Mouse (Mus musculus) MEL (cell line): ENCODE measurements around the gene Ros1. TPM values are rescaled to one million over a fixed set of nuclear protein-coding genes. Genes with fewer than 3 reads are reported as not detected.
A peak's percentile ranks its signal among the peaks of the same experiment; 100 is the strongest.

Experiments
- DNase-seq: peaks from one replicate; pipeline ENCODE4 v3.0.0; 2011; ENCODE audit warnings: low read depth, low spot score
- H3K27ac ChIP-seq: 2 replicates; pipeline ENCODE4 v1.5.1; 2012; ENCODE audit warnings: low read depth, mild to moderate bottlenecking, control low read depth, low read length, moderate library complexity; ENCODE audit not compliant: control insufficient read depth
- H3K27me3 ChIP-seq, 2 experiments: fragments of 150-350 bp in 1 of 2; sonication (generic) in 1 of 2; 2 replicates each; pipeline ENCODE4 v1.6.1; 2012; ENCODE audit warnings: low read length in 2 of 2, mild to moderate bottlenecking in 2 of 2, improper control_type of control experiment in 1 of 2, moderate library complexity in 1 of 2; ENCODE audit not compliant: insufficient read depth in 2 of 2, control insufficient read depth in 1 of 2
- H3K36me3 ChIP-seq, 2 experiments: 2 replicates each; pipeline ENCODE4 v1.6.1; 2012 to 2014; ENCODE audit warnings: low read length in 2 of 2, improper control_type of control experiment in 1 of 2, inconsistent platforms in 1 of 2, mild to moderate bottlenecking in 1 of 2; ENCODE audit not compliant: insufficient read depth in 2 of 2, control insufficient read depth in 1 of 2
- H3K4me1 ChIP-seq, 2 experiments: fragments of 150-350 bp in 1 of 2; sonication (generic) in 1 of 2; 2 replicates each; pipeline ENCODE4 v1.6.1; 2012; ENCODE audit warnings: low read length in 2 of 2, improper control_type of control experiment in 1 of 2, mild to moderate bottlenecking in 1 of 2; ENCODE audit not compliant: insufficient read depth in 2 of 2, control insufficient read depth in 1 of 2
- H3K4me3 ChIP-seq, 2 experiments: fragments of 150-350 bp in 1 of 2; sonication (generic) in 1 of 2; 2 replicates each; pipeline ENCODE4 v1.5.1; 2012; ENCODE audit warnings: low read depth in 2 of 2, low read length in 2 of 2, mild to moderate bottlenecking in 2 of 2, moderate library complexity in 2 of 2, control low read depth in 1 of 2, improper control_type of control experiment in 1 of 2; ENCODE audit not compliant: control insufficient read depth in 1 of 2, insufficient read depth in 1 of 2
- H3K79me2 ChIP-seq: 2 replicates; pipeline ENCODE4 v1.6.1; 2012; ENCODE audit warnings: mild to moderate bottlenecking, low read length, moderate library complexity; ENCODE audit not compliant: control insufficient read depth, poor library complexity, insufficient read depth
- H3K9ac ChIP-seq: 2 replicates; pipeline ENCODE4 v1.6.1; 2012; ENCODE audit warnings: low read depth, mild to moderate bottlenecking, control low read depth, low read length, moderate library complexity; ENCODE audit not compliant: control insufficient read depth, poor library complexity, severe bottlenecking
- H3K9me3 ChIP-seq: fragments of 150-350 bp; sonication (generic); replicated peaks from 2 replicates; pipeline ENCODE4 v1.6.1; 2012; ENCODE audit warnings: mild to moderate bottlenecking, low read length, improper control_type of control experiment, moderate library complexity; ENCODE audit not compliant: insufficient read depth
- BHLHE40 ChIP-seq: IDR thresholded peaks from 2 replicates; pipeline ENCODE4 v1.6.1; 2012; ENCODE audit warnings: low read depth, mild to moderate bottlenecking, inconsistent platforms, low read length, improper control_type of control experiment, borderline replicate concordance
- CTCF ChIP-seq, 3 experiments: IDR thresholded peaks in 2 of 3; conservative IDR thresholded peaks in 1 of 3; 2 replicates each; pipeline ENCODE4 v1.5.1; 2011 to 2012; ENCODE audit warnings: low read length in 3 of 3, low read depth in 2 of 3, mild to moderate bottlenecking in 2 of 3, improper control_type of control experiment in 1 of 3, inconsistent platforms in 1 of 3, mixed read lengths in 1 of 3, moderate library complexity in 1 of 3; ENCODE audit not compliant: control insufficient read depth in 1 of 3, insufficient read depth in 1 of 3, poor library complexity in 1 of 3, severe bottlenecking in 1 of 3
- E2F4 ChIP-seq: IDR thresholded peaks from 2 replicates; pipeline ENCODE4 v1.6.1; 2011; ENCODE audit warnings: low read depth, low read length, improper control_type of control experiment, borderline replicate concordance
- ELF1 ChIP-seq: IDR thresholded peaks from 2 replicates; pipeline ENCODE4 v1.6.1; 2014; ENCODE audit warnings: low read depth, mild to moderate bottlenecking, inconsistent platforms, low read length, improper control_type of control experiment, moderate library complexity
- EP300 ChIP-seq, 2 experiments: IDR thresholded peaks; 2 replicates each; pipeline ENCODE4 v1.6.1; 2011; ENCODE audit warnings: improper control_type of control experiment in 2 of 2, low read length in 2 of 2, low read depth in 1 of 2, mild to moderate bottlenecking in 1 of 2
- ETS1 ChIP-seq: IDR thresholded peaks from 2 replicates; pipeline ENCODE4 v1.6.1; 2012; ENCODE audit warnings: low read depth, mild to moderate bottlenecking, inconsistent platforms, low read length, improper control_type of control experiment, moderate library complexity
- GABPA ChIP-seq: IDR thresholded peaks from 2 replicates; pipeline ENCODE4 v1.6.1; 2012; ENCODE audit warnings: low read depth, mild to moderate bottlenecking, inconsistent platforms, low read length, improper control_type of control experiment, moderate library complexity
- HCFC1 ChIP-seq: IDR thresholded peaks from 2 replicates; pipeline ENCODE4 v1.6.1; 2012; ENCODE audit warnings: low read depth, mild to moderate bottlenecking, inconsistent platforms, low read length, improper control_type of control experiment, moderate library complexity
- MAFK ChIP-seq: IDR thresholded peaks from 2 replicates; pipeline ENCODE4 v1.6.1; 2011; ENCODE audit warnings: low read depth, mild to moderate bottlenecking, low read length, improper control_type of control experiment, borderline replicate concordance
- MAX ChIP-seq: IDR thresholded peaks from 2 replicates; pipeline ENCODE4 v1.6.1; 2011; ENCODE audit warnings: low read length, improper control_type of control experiment
- MXI1 ChIP-seq: IDR thresholded peaks from 2 replicates; pipeline ENCODE4 v1.6.1; 2011; ENCODE audit warnings: mild to moderate bottlenecking, low read depth, low read length, improper control_type of control experiment
- MYB ChIP-seq: IDR thresholded peaks from 2 replicates; pipeline ENCODE4 v1.6.1; 2011; ENCODE audit warnings: mild to moderate bottlenecking, low read depth, low read length, improper control_type of control experiment
- MYC ChIP-seq: IDR thresholded peaks from 2 replicates; pipeline ENCODE4 v1.6.1; 2011; ENCODE audit warnings: low read depth, mild to moderate bottlenecking, low read length, improper control_type of control experiment, moderate library complexity
- NELFE ChIP-seq: IDR thresholded peaks from 2 replicates; pipeline ENCODE4 v1.6.1; 2011; ENCODE audit warnings: low read depth, low read length, improper control_type of control experiment
- POLR2A ChIP-seq, 2 experiments: IDR thresholded peaks; 2 replicates each; pipeline ENCODE4 v1.6.1; 2011 to 2012; ENCODE audit warnings: low read length in 2 of 2, mild to moderate bottlenecking in 2 of 2, control low read depth in 1 of 2, improper control_type of control experiment in 1 of 2, low read depth in 1 of 2, moderate library complexity in 1 of 2; ENCODE audit not compliant: control insufficient read depth in 1 of 2, insufficient read depth in 1 of 2, poor library complexity in 1 of 2
- POLR2AphosphoS2 ChIP-seq: IDR thresholded peaks from 2 replicates; pipeline ENCODE4 v1.6.1; 2011; ENCODE audit warnings: low read length, improper control_type of control experiment
- POLR2AphosphoS5 ChIP-seq: IDR thresholded peaks from 2 replicates; pipeline ENCODE4 v1.6.1; 2012; ENCODE audit warnings: low read depth, borderline replicate concordance, mild to moderate bottlenecking, inconsistent platforms, low read length, moderate library complexity, mixed read lengths
- RAD21 ChIP-seq: IDR thresholded peaks from 2 replicates; pipeline ENCODE4 v1.6.1; 2011; ENCODE audit warnings: mild to moderate bottlenecking, low read depth, low read length, improper control_type of control experiment
- SIN3A ChIP-seq: IDR thresholded peaks from 2 replicates; pipeline ENCODE4 v1.6.1; 2012; ENCODE audit warnings: low read length, improper control_type of control experiment, inconsistent platforms
- SMC3 ChIP-seq: IDR thresholded peaks from 2 replicates; pipeline ENCODE4 v1.6.1; 2011; ENCODE audit warnings: low read depth, low read length, improper control_type of control experiment
- TAL1 ChIP-seq: IDR thresholded peaks from 2 replicates; pipeline ENCODE4 v1.6.1; 2012; ENCODE audit warnings: mild to moderate bottlenecking, inconsistent platforms, low read length, moderate library complexity, mixed read lengths
- TBP ChIP-seq: IDR thresholded peaks from 2 replicates; pipeline ENCODE4 v1.8.0; 2011; ENCODE audit warnings: low read depth, low read length, improper control_type of control experiment
- TCF12 ChIP-seq: IDR thresholded peaks from 2 replicates; pipeline ENCODE4 v1.6.1; 2014; ENCODE audit warnings: low read depth, mild to moderate bottlenecking, inconsistent platforms, low read length, improper control_type of control experiment, moderate library complexity
- USF1 ChIP-seq: IDR thresholded peaks from 2 replicates; pipeline ENCODE4 v1.6.1; 2014; ENCODE audit warnings: low read depth, mild to moderate bottlenecking, inconsistent platforms, low read length, improper control_type of control experiment, moderate library complexity
- USF2 ChIP-seq, 2 experiments: IDR thresholded peaks; 2 replicates each; pipeline ENCODE4 v1.6.1; 2011 to 2012; ENCODE audit warnings: improper control_type of control experiment in 2 of 2, low read length in 2 of 2, borderline replicate concordance in 1 of 2, inconsistent platforms in 1 of 2, low read depth in 1 of 2, mild to moderate bottlenecking in 1 of 2; ENCODE audit not compliant: insufficient read depth in 1 of 2
- ZC3H11A ChIP-seq: IDR thresholded peaks from 2 replicates; pipeline ENCODE4 v1.6.1; 2012; ENCODE audit warnings: low read depth, mild to moderate bottlenecking, inconsistent platforms, low read length, improper control_type of control experiment
- ZMIZ1 ChIP-seq: IDR thresholded peaks from 2 replicates; pipeline ENCODE4 v1.6.1; 2012; ENCODE audit warnings: low read depth, mild to moderate bottlenecking, inconsistent platforms, low read length, improper control_type of control experiment, moderate library complexity
- polyA plus RNA-seq, 2 experiments: library from polyadenylated mRNA; stranded (reverse) in 1 of 2; unstranded in 1 of 2; fragments of >175 nt in 1 of 2; fragments of >200 nt in 1 of 2; gene quantifications; 2 replicates each; pipeline versions ENCODE4 v1.2.1 to v1.2.4; 2012; ENCODE audit warnings: low replicate concordance in 2 of 2, low read depth in 1 of 2; ENCODE audit not compliant: insufficient read length in 2 of 2, insufficient read depth in 1 of 2, missing spikeins in 1 of 2
- total RNA-seq: library from RNA; depleted of rRNA; stranded (reverse); fragments of 300-350 nt; gene quantifications from 2 replicates; pipeline ENCODE4 v1.2.3, GENCODE M21; 2012

Gene Ros1
- total and polyA plus RNA-seq, 3 experiments = not detected

DNA sequence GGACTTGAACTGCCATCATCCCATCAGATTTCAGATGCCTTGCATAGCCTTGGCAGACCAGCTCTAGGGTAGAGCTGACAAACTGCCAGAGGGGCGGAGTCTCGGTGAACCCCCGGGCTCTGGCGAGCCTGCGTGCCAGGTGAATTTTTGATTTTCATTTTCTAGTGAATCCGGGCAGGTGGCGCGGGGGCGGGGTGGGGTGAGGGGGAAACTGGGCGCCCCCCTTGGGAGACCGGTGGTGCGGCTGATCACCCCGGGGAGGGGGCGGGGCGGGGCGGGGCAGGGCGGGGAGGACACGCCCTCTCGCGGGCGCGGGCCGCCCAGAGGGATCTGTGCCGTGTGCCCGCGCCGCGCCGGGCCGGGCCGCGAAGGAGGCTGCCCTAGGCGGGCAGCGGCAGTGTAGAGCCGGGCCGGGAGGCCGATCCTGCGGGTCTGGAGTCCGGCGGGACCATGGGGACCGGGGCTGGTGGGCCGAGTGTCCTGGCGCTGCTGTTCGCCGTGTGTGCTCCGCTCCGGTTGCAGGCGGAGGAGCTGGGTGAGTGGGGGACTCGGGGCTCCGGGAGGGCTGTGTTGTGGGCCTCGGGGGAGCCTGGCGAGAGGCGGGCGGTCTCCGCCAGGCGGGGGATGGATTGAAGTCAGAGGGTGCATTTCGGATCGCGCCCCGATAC is 38.4 kb upstream of the Ros1 start, which contains the start of gene Dcbld1 (continued):
- no peak for TF ChIP-seq TCF12
- TF ChIP-seq MYC = no peak

DNA sequence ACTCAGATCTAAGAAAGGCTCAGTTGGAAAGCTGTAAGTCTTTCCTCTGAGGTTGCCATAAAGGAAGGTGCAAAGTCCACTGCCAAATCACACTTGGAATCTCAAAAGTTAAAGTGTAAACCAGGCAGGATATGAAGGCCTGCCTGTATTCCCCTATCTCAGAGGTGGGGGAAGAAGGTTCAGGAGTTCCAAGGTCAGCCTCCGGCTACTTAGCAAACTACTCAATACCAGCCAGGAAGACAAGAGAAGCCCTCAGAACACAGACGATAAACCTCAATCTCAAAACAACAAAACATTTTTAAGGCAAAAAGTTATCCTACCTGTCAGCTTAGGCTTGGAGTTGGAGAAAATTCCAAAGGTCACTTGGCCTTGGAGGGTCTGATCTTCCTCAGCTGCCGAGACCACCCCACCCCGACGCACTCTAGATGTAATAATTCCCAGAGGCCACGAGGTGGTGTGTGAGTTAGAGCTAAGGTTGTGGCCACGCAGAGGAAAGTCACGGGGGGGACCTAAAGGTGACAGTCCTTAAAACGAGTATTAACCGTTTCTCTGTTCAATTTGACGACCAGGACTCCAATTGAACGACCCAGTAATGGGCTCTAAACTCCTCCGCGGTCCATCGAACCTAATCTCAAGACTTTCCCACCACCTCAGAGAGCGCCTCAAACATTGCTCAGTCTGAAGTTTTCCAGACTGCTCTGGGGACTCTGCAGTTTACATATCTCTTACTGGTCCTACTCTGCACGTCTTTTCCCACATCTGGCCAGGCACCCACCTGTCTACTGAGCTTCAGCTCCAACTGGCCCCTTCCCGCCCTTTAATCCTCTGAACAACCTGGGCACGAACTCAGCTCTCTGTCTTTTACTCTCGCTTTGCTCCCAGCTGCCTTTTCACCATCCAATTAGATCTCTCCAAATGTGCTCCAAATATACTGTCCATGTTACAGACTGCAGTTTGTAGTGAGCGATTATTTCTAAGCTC is 37.4 kb upstream of the Ros1 start:
- Histone ChIP-seq H3K9ac (peak overlapping the region; percentile 34), H3K4me3 (peak overlapping the region; percentile 43 to 57), H3K4me1 (peaks cover 0 to 5% of the 10 kb centered on the region in 2 experiments; a peak in 2 of 4 replicates), H3K36me3 (no peaks in the 10 kb centered on the region), H3K9me3 (no peaks in the 10 kb centered on the region), H3K27ac (no peak overlapping the region), H3K27me3 (peaks cover 0 to 1% of the 10 kb centered on the region in 2 experiments; a peak in 1 of 4 replicates), H3K79me2 (peaks cover 7% of the 10 kb centered on the region; the same call in 1 of the 2 replicates)
- peak; percentile 63 for DNase-seq
- TF ChIP-seq MAFK = no peak
- TF ChIP-seq HCFC1 = no peak
- TF ChIP-seq USF2 (IDR thresholded peaks at IDR 0.05; ENCODE audit: borderline replicate concordance in 1 of 2, insufficient read depth in 1 of 2, low read depth in 1 of 2, low read length in 2 of 2) = no peak
- TF ChIP-seq MYB = no peak
- TF ChIP-seq SMC3 = peak; percentile 63
- no peak for TF ChIP-seq BHLHE40
- 0 out of 2 replicates have a peak, but pooled peaks have one; percentile 26 for TF ChIP-seq SIN3A
- TF ChIP-seq E2F4 = no peak
- no peak for TF ChIP-seq TBP
- TF ChIP-seq POLR2AphosphoS5 = no peak
- peak; percentile 43 for TF ChIP-seq RAD21
- no peak for TF ChIP-seq POLR2A (IDR thresholded peaks at IDR 0.05; ENCODE audit: control insufficient read depth in 1 of 2, insufficient read depth in 1 of 2, low read depth in 1 of 2, low read length in 2 of 2, poor library complexity in 1 of 2)
- no peak for TF ChIP-seq GABPA
- TF ChIP-seq EP300 (IDR thresholded peaks at IDR 0.05; ENCODE audit: low read depth in 1 of 2, low read length in 2 of 2) = no peak
- TF ChIP-seq NELFE = no peak
- TF ChIP-seq POLR2AphosphoS2 = no peak
- no peak for TF ChIP-seq TAL1
- TF ChIP-seq USF1 = no peak
- peak; percentile 38 to 59 (median 42) for TF ChIP-seq CTCF (IDR thresholded peaks at IDR 0.05 in 2 of 3, conservative IDR thresholded peaks at IDR 0.05 in 1 of 3; ENCODE audit: control insufficient read depth in 1 of 3, insufficient read depth in 1 of 3, low read depth in 2 of 3, low read length in 3 of 3, poor library complexity in 1 of 3, severe bottlenecking in 1 of 3)
- no peak for TF ChIP-seq TCF12
- TF ChIP-seq ETS1 = no peak
- TF ChIP-seq ELF1 = no peak
- 0 out of 2 replicates have a peak, but pooled peaks have one; percentile 1 for TF ChIP-seq MXI1
- TF ChIP-seq ZC3H11A = peak; percentile 37
- TF ChIP-seq MAX = no peak
- TF ChIP-seq ZMIZ1 = no peak
